Mouse (Mus musculus) liver, postnatal 0 days (tissue): ENCODE data around the gene Slc25a34.

Experiments
- CTCF ChIP-seq: sonication (generic); IDR thresholded peaks from 2 replicates; pipeline ENCODE4 v1.5.1; 2016; ENCODE audit warnings: antibody characterized with exemption, low read depth
- EP300 ChIP-seq: IDR thresholded peaks from 2 replicates; pipeline ENCODE4 v1.6.1; 2016; ENCODE audit warnings: antibody characterized with exemption, low read depth, mild to moderate bottlenecking

DNA sequence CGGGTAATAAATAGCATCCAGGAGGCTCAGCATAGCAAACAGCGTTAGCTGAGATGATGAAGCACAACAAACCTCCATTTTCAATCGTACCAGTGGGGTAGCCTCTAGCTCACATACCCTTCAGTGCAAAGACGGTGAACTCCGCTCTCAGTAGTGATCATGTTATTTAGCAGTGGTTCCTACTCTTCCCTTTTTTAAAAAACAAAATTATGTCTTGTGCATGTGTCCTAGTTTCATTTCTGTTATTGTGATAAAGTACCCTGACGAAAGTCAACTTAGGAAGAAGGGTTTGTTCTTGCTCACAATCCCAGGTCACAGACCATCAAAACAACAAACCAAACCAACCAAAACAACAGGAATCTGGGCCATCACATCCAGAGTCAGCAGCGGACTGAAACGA lies 22.4 kb upstream of the Slc25a34 start:
- TF ChIP-seq CTCF: no peak
- no peak for TF ChIP-seq EP300
